Mouse (Mus musculus) lung, adult 18-20 months (tissue): ENCODE data around the gene P2rx3.

Experiments
- DNase-seq, 2 experiments: peaks; one replicate each; pipeline ENCODE4 v3.0.0; 2022; ENCODE audit warnings: mixed read lengths in 2 of 2

Gene P2rx3

GRCm38 (mm10) chr2:85038336-85038735, 1.1 kb upstream of the P2rx3 start:
- DNase-seq, result no peak

- no peak for DNase-seq
These were observed 685 bp downstream of the P2rx3 start for GRCm38 (mm10) chr2:85036507-85037046.

GRCm38 (mm10) chr2:85034169-85034568, 3.1 kb downstream of the P2rx3 start:
- DNase-seq, result no peak

- no peak for DNase-seq
These were observed 4.1 kb downstream of the P2rx3 start for GRCm38 (mm10) chr2:85033121-85033520.

GRCm38 (mm10) chr2:85030989-85031388, 6.3 kb downstream of the P2rx3 start:
- no peak for DNase-seq

- DNase-seq, result no peak
These were observed 7.4 kb downstream of the P2rx3 start for GRCm38 (mm10) chr2:85029897-85030296.

- no peak for DNase-seq
These were observed 10.0 kb downstream of the P2rx3 start for GRCm38 (mm10) chr2:85027281-85027680.

GRCm38 (mm10) chr2:85026178-85026577, 11.1 kb downstream of the P2rx3 start:
- DNase-seq, result no peak

- DNase-seq, result peak in 1 of 2 experiments; percentile 38
These were observed 15.2 kb downstream of the P2rx3 start for GRCm38 (mm10) chr2:85022043-85022442.

GRCm38 (mm10) chr2:85014588-85014982, 22.7 kb downstream of the P2rx3 start:
- no peak for DNase-seq

GRCm38 (mm10) chr2:85013826-85014587, 23.3 kb downstream of the P2rx3 start:
- DNase-seq, result no peak

- DNase-seq, result no peak
These were observed 24.6 kb downstream of the P2rx3 start for GRCm38 (mm10) chr2:85012679-85013078.

GRCm38 (mm10) chr2:85011906-85012604, 25.2 kb downstream of the P2rx3 start:
- DNase-seq, result no peak

GRCm38 (mm10) chr2:85009212-85009611, 28.1 kb downstream of the P2rx3 start:
- no peak for DNase-seq

- peak in 1 of 2 experiments; percentile 27 for DNase-seq
These were observed 29.5 kb downstream of the P2rx3 start for GRCm38 (mm10) chr2:85007729-85008128.

GRCm38 (mm10) chr2:85006600-85006999, 30.7 kb downstream of the P2rx3 start:
- no peak for DNase-seq

- no peak for DNase-seq
These were observed 32.9 kb downstream of the P2rx3 start for GRCm38 (mm10) chr2:85004341-85004740.

GRCm38 (mm10) chr2:85002575-85002974, 34.7 kb downstream of the P2rx3 start:
- no peak for DNase-seq

- peak; percentile 42 for DNase-seq
These were observed 35.8 kb downstream of the P2rx3 start for GRCm38 (mm10) chr2:85001497-85001896.

- DNase-seq, result peak; percentile 9 to 14
These were observed 37.6 kb downstream of the P2rx3 start for GRCm38 (mm10) chr2:84999486-85000181.

GRCm38 (mm10) chr2:84996376-84996775, 40.9 kb downstream of the P2rx3 start:
- no peak for DNase-seq

GRCm38 (mm10) chr2:84987930-84988329, 49.3 kb downstream of the P2rx3 start, which contains the start of gene Prg3:
Gene Prg3 (plus strand): TSS chr2:84988215.
- DNase-seq, result no peak

- DNase-seq, result no peak
These were observed 57.1 kb downstream of the P2rx3 start, which contains the start of gene Prg2 for GRCm38 (mm10) chr2:84980188-84980587. Gene Prg2 (plus strand): TSS chr2:84980461.
